Mouse (Mus musculus): Measurements from ENCODE around the gene Hmg20b.

DNA sequence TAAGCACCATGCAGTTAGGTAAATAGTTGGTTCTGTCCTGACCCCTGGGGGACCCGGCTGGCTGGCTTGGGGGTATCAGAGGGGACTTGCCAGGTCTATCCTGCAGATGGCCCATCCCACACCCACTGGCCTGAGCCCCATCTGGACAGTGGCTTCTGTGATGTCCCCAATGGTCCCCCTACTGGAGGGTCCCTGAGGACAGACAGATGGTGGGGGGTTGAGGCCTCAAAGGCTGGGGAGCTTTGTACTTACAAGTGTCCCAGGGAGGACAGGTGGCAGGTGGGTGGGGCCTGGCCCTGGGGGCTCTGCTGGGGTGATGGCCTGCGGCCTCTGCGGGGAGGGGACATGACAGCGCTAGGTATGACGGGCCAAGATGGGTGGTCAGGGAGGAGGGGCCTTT is 49.0 kb upstream of the Hmg20b start:
- TF ChIP-seq POU5F1 (IDR thresholded peaks at IDR 0.05; ENCODE audit: borderline replicate concordance, low read length) (no peak), CTCF (conservative IDR thresholded peaks at IDR 0.05; ENCODE audit: low read length) (no peak)

All from E14TG2a.4 (cell line).